Mouse (Mus musculus) lung, adult 2 months (tissue): ENCODE data around the gene Arhgap32. TPM values are rescaled to one million over a fixed set of nuclear protein-coding genes. Genes with fewer than 3 reads are reported as not detected.

Experiments
- DNase-seq: peaks from one replicate; pipeline ENCODE4 v3.0.0; 2022
- H3K4me1 ChIP-seq: fragments of 200-500 bp; 2 replicates; pipeline ENCODE4 v1.6.1; 2011; ENCODE audit warnings: low read length; ENCODE audit not compliant: control insufficient read depth, insufficient read depth
- H3K4me3 ChIP-seq: fragments of 200-500 bp; replicated peaks from 2 replicates; pipeline ENCODE3; 2011; ENCODE audit warnings: low read depth, mild to moderate bottlenecking, control low read depth, low read length; ENCODE audit errors: extremely low read depth
- CTCF ChIP-seq: fragments of 200-500 bp; IDR thresholded peaks from 2 replicates; pipeline ENCODE4 v1.5.1; 2011; ENCODE audit warnings: mild to moderate bottlenecking, low read length, control low read depth; ENCODE audit not compliant: insufficient read depth
- POLR2A ChIP-seq: fragments of 200-500 bp; IDR thresholded peaks from 2 replicates; pipeline ENCODE4 v1.6.1; 2011; ENCODE audit warnings: low read depth, mild to moderate bottlenecking, control low read depth, low read length, borderline replicate concordance; ENCODE audit errors: extremely low read depth
- WGBS: fragments of 180-500 bp; shearing (Covaris S2); methylation state at CpG from one replicate; pipeline ENCODE4 v1.1.7; 2018; 5-methylcytosine and 5-hydroxymethylcytosine counted together
- polyA plus RNA-seq: library from polyadenylated mRNA; depleted of rRNA; stranded (reverse); fragments of >200 nt; gene quantifications from 2 replicates; pipeline ENCODE4 v1.2.3, GENCODE M21; 2012

Gene Arhgap32
- polyA plus RNA-seq, 1 experiment, result 9.2 TPM

DNA sequence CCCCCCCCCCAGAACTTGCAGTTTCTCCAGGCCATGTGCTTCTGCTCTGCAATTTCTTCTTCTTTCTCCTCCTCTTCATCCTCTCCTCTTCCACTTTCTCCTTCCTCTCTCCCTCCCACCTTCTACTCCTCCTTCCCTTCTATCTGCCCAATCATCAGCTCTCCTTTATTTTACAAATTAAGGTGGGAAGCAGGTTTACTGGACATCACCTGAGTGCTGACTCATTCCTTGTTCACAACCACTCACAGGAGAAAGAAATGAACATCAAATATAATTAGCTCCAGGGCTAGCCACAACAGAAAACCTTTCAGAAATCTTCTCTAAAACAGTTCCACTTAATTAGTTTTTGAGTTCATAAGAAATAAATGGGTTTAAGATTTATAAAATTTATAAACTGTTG lies 20.3 kb downstream of the Arhgap32 start:
- Histone ChIP-seq H3K4me3 (no peak overlapping the region), H3K4me1 (no peaks in the 10 kb centered on the region)
- no peak for DNase-seq
- TF ChIP-seq CTCF, result no peak
- no peak for TF ChIP-seq POLR2A

DNA sequence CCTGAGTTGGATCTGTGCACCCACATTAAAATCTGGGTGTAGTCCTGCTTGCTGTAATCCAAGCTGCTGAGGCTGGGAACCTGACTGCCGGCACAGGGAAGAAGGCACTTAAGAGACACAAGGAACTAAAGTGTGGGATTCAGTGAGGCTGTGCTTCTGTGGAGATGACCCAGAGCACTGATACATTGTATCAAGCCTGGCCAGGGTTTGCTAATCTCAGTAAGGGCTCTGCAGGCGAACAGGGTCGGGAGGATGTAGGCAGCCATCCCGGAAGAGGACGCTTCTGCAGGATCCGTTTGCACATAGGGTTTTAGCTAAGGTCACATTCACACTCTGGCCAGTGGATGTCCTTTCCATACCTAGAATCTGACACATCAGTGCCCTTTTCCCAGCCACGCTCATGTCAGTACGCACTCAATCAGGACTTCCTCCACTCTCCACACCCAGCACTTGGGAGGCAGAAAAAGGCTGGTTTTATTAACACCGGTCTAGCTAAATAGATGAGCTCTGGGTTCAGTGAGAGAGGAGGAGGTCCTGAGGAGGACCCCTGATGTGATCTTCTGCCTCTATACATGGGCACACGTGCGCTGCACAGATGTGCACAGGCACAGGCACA lies 20.9 kb downstream of the Arhgap32 start:
- Histone ChIP-seq H3K4me3 (no peak overlapping the region), H3K4me1 (no peaks in the 10 kb centered on the region)
- TF ChIP-seq CTCF, result no peak
- TF ChIP-seq POLR2A, result no peak
- no peak for DNase-seq
- 77% methylated on average over 11 of the region's 11 CpGs for WGBS

- Histone ChIP-seq H3K4me3 (no peak overlapping the region), H3K4me1 (no peaks in the 10 kb centered on the region)
- TF ChIP-seq POLR2A, result no peak
- TF ChIP-seq CTCF, result no peak
- WGBS, result 90% methylated on average over 14 of the region's 14 CpGs
- DNase-seq, result no peak
Measured at GRCm38 (mm10) chr9:32137697-32138426, 21.9 kb downstream of the Arhgap32 start.

- no peaks in the 10 kb centered on the region for H3K4me1 ChIP-seq
- DNase-seq, result no peak
- no peak for TF ChIP-seq POLR2A
- TF ChIP-seq CTCF, result no peak
- no peak overlapping the region for H3K4me3 ChIP-seq
- WGBS, result 84% methylated on average over 5 of the region's 5 CpGs
Measured at GRCm38 (mm10) chr9:32138616-32139015, 22.7 kb downstream of the Arhgap32 start.

GRCm38 (mm10) chr9:32139641-32140040 lies 23.7 kb downstream of the Arhgap32 start:
- 52% methylated on average over 5 of the region's 5 CpGs for WGBS
- Histone ChIP-seq H3K4me1 (no peaks in the 10 kb centered on the region), H3K4me3 (no peak overlapping the region)
- no peak for TF ChIP-seq CTCF
- no peak for TF ChIP-seq POLR2A
- no peak for DNase-seq

GRCm38 (mm10) chr9:32142834-32143233 lies 26.9 kb downstream of the Arhgap32 start:
- Histone ChIP-seq H3K4me3 (no peak overlapping the region), H3K4me1 (peaks cover 4% of the 10 kb centered on the region)
- no peak for DNase-seq
- no peak for TF ChIP-seq CTCF
- no peak for TF ChIP-seq POLR2A
- 48% methylated on average over 3 of the region's 3 CpGs for WGBS

DNA sequence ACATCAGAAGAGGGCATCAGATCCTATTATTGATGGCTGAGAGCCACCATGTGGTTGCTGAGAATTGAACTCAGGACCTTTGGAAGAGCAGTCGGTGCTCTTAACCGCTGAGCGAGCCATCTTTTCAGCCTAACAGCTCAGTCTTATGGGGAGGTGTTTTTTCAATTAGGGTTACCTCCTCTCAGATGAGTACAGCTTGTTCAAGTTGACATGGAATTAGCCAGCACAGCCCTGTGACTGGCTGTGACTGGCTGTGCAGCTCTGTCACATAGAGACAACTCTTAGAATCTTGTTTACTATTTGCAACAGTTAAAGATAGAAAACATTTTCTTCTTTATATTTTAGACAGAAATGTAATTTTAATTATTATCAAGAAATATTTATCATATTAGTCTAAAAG lies 27.5 kb downstream of the Arhgap32 start:
- no peak for TF ChIP-seq POLR2A
- no peak for TF ChIP-seq CTCF
- no peak for DNase-seq
- WGBS, result 97% methylated on average over 3 of the region's 3 CpGs
- Histone ChIP-seq H3K4me3 (no peak overlapping the region), H3K4me1 (peaks cover 4% of the 10 kb centered on the region)

GRCm38 (mm10) chr9:32146257-32146996 lies 30.5 kb downstream of the Arhgap32 start:
- TF ChIP-seq POLR2A (no peak), CTCF (no peak)
- Histone ChIP-seq H3K4me1 (peaks cover 4% of the 10 kb centered on the region), H3K4me3 (no peak overlapping the region)
- 53% methylated on average over 12 of the region's 12 CpGs for WGBS
- no peak for DNase-seq

GRCm38 (mm10) chr9:32149241-32149640 lies 33.3 kb downstream of the Arhgap32 start:
- peaks cover 4% of the 10 kb centered on the region for H3K4me1 ChIP-seq
- TF ChIP-seq CTCF (no peak), POLR2A (no peak)
- H3K4me3 ChIP-seq, result no peak overlapping the region
- WGBS, result 71% methylated on average over 3 of the region's 3 CpGs
- DNase-seq, result no peak
